Mouse (Mus musculus): Measurements from ENCODE around the gene Mrtfa. TPM values are rescaled to one million over a fixed set of nuclear protein-coding genes. Genes with fewer than 3 reads are reported as not detected.

Gene Mrtfa
- total RNA-seq, 2 experiments from 2014 or later: 2.5 to 23.5 TPM

GRCm38 (mm10) chr15:81118226-81118625 lies 72.3 kb downstream of the Mrtfa start:
- ATAC-seq (replicated peaks; ENCODE audit: low FRiP score, low TSS enrichment, poor library complexity, severe bottlenecking): no peak

GRCm38 (mm10) chr15:81112589-81112988 lies 78.0 kb downstream of the Mrtfa start:
- no peak for ATAC-seq (replicated peaks; ENCODE audit: low FRiP score, low TSS enrichment, poor library complexity, severe bottlenecking)

- no peak for ATAC-seq (replicated peaks; ENCODE audit: low FRiP score, low TSS enrichment, poor library complexity, severe bottlenecking)
Measured at GRCm38 (mm10) chr15:81110315-81110714, 80.2 kb downstream of the Mrtfa start.

GRCm38 (mm10) chr15:81105962-81106361 lies 84.6 kb downstream of the Mrtfa start:
- no peak for ATAC-seq (replicated peaks; ENCODE audit: low FRiP score, low TSS enrichment, poor library complexity, severe bottlenecking)

- peak; percentile 91 for ATAC-seq (replicated peaks; ENCODE audit: low FRiP score, low TSS enrichment, poor library complexity, severe bottlenecking)
Measured at GRCm38 (mm10) chr15:81104585-81105259, 85.8 kb downstream of the Mrtfa start.

- no peak for ATAC-seq (replicated peaks; ENCODE audit: low FRiP score, low TSS enrichment, poor library complexity, severe bottlenecking)
Measured at GRCm38 (mm10) chr15:81103500-81103899, 87.1 kb downstream of the Mrtfa start.

GRCm38 (mm10) chr15:81102274-81102879 lies 88.2 kb downstream of the Mrtfa start:
- no peak for ATAC-seq (replicated peaks; ENCODE audit: low FRiP score, low TSS enrichment, poor library complexity, severe bottlenecking)

GRCm38 (mm10) chr15:81101316-81101715 lies 89.2 kb downstream of the Mrtfa start:
- ATAC-seq (replicated peaks; ENCODE audit: low FRiP score, low TSS enrichment, poor library complexity, severe bottlenecking): no peak

GRCm38 (mm10) chr15:81099269-81099668 lies 91.3 kb downstream of the Mrtfa start:
- no peak for ATAC-seq (replicated peaks; ENCODE audit: low FRiP score, low TSS enrichment, poor library complexity, severe bottlenecking)

GRCm38 (mm10) chr15:81098689-81099088 lies 91.9 kb downstream of the Mrtfa start:
- ATAC-seq (replicated peaks; ENCODE audit: low FRiP score, low TSS enrichment, poor library complexity, severe bottlenecking): no peak

GRCm38 (mm10) chr15:81097896-81098295 lies 92.7 kb downstream of the Mrtfa start:
- no peak for ATAC-seq (replicated peaks; ENCODE audit: low FRiP score, low TSS enrichment, poor library complexity, severe bottlenecking)

GRCm38 (mm10) chr15:81097456-81097855 lies 93.1 kb downstream of the Mrtfa start:
- ATAC-seq (replicated peaks; ENCODE audit: low FRiP score, low TSS enrichment, poor library complexity, severe bottlenecking): no peak

GRCm38 (mm10) chr15:81096329-81097055 lies 94.1 kb downstream of the Mrtfa start:
- ATAC-seq (replicated peaks; ENCODE audit: low FRiP score, low TSS enrichment, poor library complexity, severe bottlenecking): no peak

- ATAC-seq (replicated peaks; ENCODE audit: low FRiP score, low TSS enrichment, poor library complexity, severe bottlenecking): no peak
Measured at GRCm38 (mm10) chr15:81093032-81093431, 97.5 kb downstream of the Mrtfa start.

- ATAC-seq (replicated peaks; ENCODE audit: low FRiP score, low TSS enrichment, poor library complexity, severe bottlenecking): no peak
Measured at GRCm38 (mm10) chr15:81091718-81092117, 98.8 kb downstream of the Mrtfa start.

GRCm38 (mm10) chr15:81087529-81087928 lies 103.0 kb downstream of the Mrtfa start:
- no peak for ATAC-seq (replicated peaks; ENCODE audit: low FRiP score, low TSS enrichment, poor library complexity, severe bottlenecking)

GRCm38 (mm10) chr15:81086644-81087480 lies 103.7 kb downstream of the Mrtfa start:
- no peak for ATAC-seq (replicated peaks; ENCODE audit: low FRiP score, low TSS enrichment, poor library complexity, severe bottlenecking)

GRCm38 (mm10) chr15:81083826-81084225 lies 106.7 kb downstream of the Mrtfa start:
- ATAC-seq (replicated peaks; ENCODE audit: low FRiP score, low TSS enrichment, poor library complexity, severe bottlenecking): no peak

GRCm38 (mm10) chr15:81083281-81083680 lies 107.3 kb downstream of the Mrtfa start:
- no peak for ATAC-seq (replicated peaks; ENCODE audit: low FRiP score, low TSS enrichment, poor library complexity, severe bottlenecking)

GRCm38 (mm10) chr15:81081216-81081615 lies 109.3 kb downstream of the Mrtfa start:
- no peak for ATAC-seq (replicated peaks; ENCODE audit: low FRiP score, low TSS enrichment, poor library complexity, severe bottlenecking)
